Mouse (Mus musculus) hindbrain, embryonic 14.5 days (tissue): ENCODE measurements at regions not wholly inside any gene's neighbourhood (a gene's known extent, or its start where the extent isn't known, plus 50 kb on each side); places are given as distances from the start of the nearest gene placed in this dataset.

Experiments used
- ATAC-seq: fragments of 200-750 bp; cut with Nextera tagmentation; 2 replicates; pipeline ENCODE4 v1.8.0; 2017; ENCODE audit warnings: moderate number of reproducible peaks, mild to moderate bottlenecking, moderate TSS enrichment, moderate library complexity; ENCODE audit not compliant: low FRiP score
- DNase-seq: peaks from one replicate; pipeline ENCODE4 v3.0.0-alpha.2; 2015; ENCODE audit warnings: low spot score
- H3K27ac ChIP-seq: fragments of 300-500 bp; sonication (generic); 2 replicates; pipeline ENCODE4 v1.5.1; 2014; ENCODE audit warnings: mild to moderate bottlenecking, moderate library complexity
- H3K27me3 ChIP-seq: fragments of 300-500 bp; sonication (generic); 2 replicates; pipeline ENCODE4 v1.6.1; 2014; ENCODE audit warnings: mild to moderate bottlenecking, low read length, mixed read lengths; ENCODE audit not compliant: control insufficient read depth, insufficient read depth
- H3K36me3 ChIP-seq: fragments of 300-500 bp; sonication (generic); replicated peaks from 2 replicates; pipeline ENCODE4 v1.6.1; 2014; ENCODE audit not compliant: control insufficient read depth, insufficient read depth
- H3K4me1 ChIP-seq: fragments of 300-500 bp; sonication (generic); replicated peaks from 2 replicates; pipeline ENCODE4 v1.6.1; 2014; ENCODE audit warnings: antibody characterized with exemption, low read length, mixed read lengths; ENCODE audit not compliant: control insufficient read depth, insufficient read depth
- H3K4me2 ChIP-seq: fragments of 300-500 bp; sonication (generic); replicated peaks from 2 replicates; pipeline ENCODE4 v1.6.1; 2014; ENCODE audit warnings: mild to moderate bottlenecking, moderate library complexity
- H3K4me3 ChIP-seq: fragments of 300-500 bp; sonication (generic); replicated peaks from 2 replicates; pipeline ENCODE4 v1.5.1; 2014; ENCODE audit warnings: mild to moderate bottlenecking, low read length
- H3K9ac ChIP-seq: fragments of 300-500 bp; sonication (generic); 2 replicates; pipeline ENCODE4 v1.6.1; 2014
- H3K9me3 ChIP-seq: fragments of 300-500 bp; sonication (generic); 2 replicates; pipeline ENCODE4 v1.6.1; 2016; ENCODE audit warnings: low read length; ENCODE audit not compliant: control insufficient read depth
- WGBS: fragments of 180-500 bp; shearing (Covaris S2); extraction: QIAGEN DNeasy Blood & Tissue Kit; methylation state at CpG from one replicate; pipeline ENCODE4 v1.1.7; 2014; 5-methylcytosine and 5-hydroxymethylcytosine counted together

DNA sequence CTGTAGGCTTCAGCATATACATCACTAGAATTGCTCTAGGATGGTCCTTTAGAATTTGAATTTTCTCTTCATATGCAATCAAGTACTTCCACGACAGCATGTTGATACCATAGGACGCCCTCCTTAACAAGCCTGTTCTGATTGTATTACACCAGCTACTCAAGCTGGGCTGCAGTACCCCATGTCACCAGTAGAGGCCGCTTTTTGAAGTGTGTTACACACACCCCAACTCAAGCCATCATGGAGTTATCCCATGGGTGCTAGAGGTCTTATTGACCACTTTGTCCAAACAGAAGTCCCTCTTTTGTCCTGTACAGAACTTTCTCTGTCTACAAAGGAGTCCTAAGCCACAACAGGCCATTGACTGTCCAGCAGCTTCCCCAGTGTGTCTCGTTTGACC lies 342.6 kb upstream of the Zmiz1 start:
- no peaks in the 10 kb centered on the region for H3K36me3 ChIP-seq
- ATAC-seq = no peak
- 0 out of 2 replicates have a peak, but pooled peaks cover 8% of the 10 kb centered on the region for H3K4me1 ChIP-seq
- no peak overlapping the region for H3K4me2 ChIP-seq
- peak; percentile 69 for DNase-seq
- 53% methylated on average over 4 of the region's 4 CpGs for WGBS
- H3K27ac ChIP-seq = no peak overlapping the region
- H3K27me3 ChIP-seq = no peaks in the 10 kb centered on the region
- H3K4me3 ChIP-seq = no peak overlapping the region
- H3K9ac ChIP-seq = no peak overlapping the region
- no peaks in the 10 kb centered on the region for H3K9me3 ChIP-seq

DNA sequence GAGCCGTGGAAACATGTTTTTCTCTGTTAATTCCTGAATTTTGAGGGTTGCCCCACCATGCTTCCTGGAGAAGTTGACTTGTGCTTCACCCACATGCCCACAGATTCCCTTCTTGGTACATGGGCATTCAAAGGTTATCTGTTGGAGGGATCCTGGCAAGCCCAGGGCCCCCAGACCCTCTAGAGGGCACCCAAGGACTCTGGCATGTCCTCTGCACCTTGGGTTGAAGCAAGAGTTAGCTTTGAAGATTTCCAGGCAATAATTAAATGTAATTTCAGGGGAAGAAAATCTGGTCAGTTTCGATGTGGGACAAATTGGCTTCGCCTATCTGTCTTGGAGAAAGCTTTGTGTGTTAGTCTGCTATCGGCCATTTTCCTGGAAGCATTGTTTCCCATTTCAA lies 339.0 kb upstream of the Zmiz1 start:
- Histone ChIP-seq H3K9me3 (no peaks in the 10 kb centered on the region), H3K4me1 (peaks cover 21% of the 10 kb centered on the region), H3K27me3 (no peaks in the 10 kb centered on the region), H3K36me3 (no peaks in the 10 kb centered on the region), H3K27ac (no peak overlapping the region), H3K4me3 (no peak overlapping the region), H3K4me2 (no peak overlapping the region), H3K9ac (no peak overlapping the region)
- DNase-seq (no peak), ATAC-seq (no peak)
- WGBS = 69% methylated on average over 4 of the region's 4 CpGs

GRCm38 (mm10) chr14:25120506-25120905 lies 338.5 kb upstream of the Zmiz1 start:
- Histone ChIP-seq H3K4me2 (no peak overlapping the region), H3K27ac (no peak overlapping the region), H3K9ac (no peak overlapping the region), H3K9me3 (no peaks in the 10 kb centered on the region), H3K4me3 (no peak overlapping the region), H3K4me1 (peaks cover 21% of the 10 kb centered on the region), H3K36me3 (no peaks in the 10 kb centered on the region), H3K27me3 (no peaks in the 10 kb centered on the region)
- ATAC-seq (no peak), DNase-seq (no peak)
- 74% methylated on average over 8 of the region's 8 CpGs for WGBS

GRCm38 (mm10) chr14:25122971-25123535 lies 335.9 kb upstream of the Zmiz1 start:
- Histone ChIP-seq H3K27ac (peak overlapping the region; percentile 83), H3K4me3 (no peak overlapping the region), H3K27me3 (no peaks in the 10 kb centered on the region), H3K9ac (no peak overlapping the region), H3K4me2 (no peak overlapping the region), H3K9me3 (no peaks in the 10 kb centered on the region), H3K4me1 (peaks cover 41% of the 10 kb centered on the region), H3K36me3 (no peaks in the 10 kb centered on the region)
- ATAC-seq (no peak), DNase-seq (no peak)
- WGBS = 72% methylated on average over 13 of the region's 13 CpGs

DNA sequence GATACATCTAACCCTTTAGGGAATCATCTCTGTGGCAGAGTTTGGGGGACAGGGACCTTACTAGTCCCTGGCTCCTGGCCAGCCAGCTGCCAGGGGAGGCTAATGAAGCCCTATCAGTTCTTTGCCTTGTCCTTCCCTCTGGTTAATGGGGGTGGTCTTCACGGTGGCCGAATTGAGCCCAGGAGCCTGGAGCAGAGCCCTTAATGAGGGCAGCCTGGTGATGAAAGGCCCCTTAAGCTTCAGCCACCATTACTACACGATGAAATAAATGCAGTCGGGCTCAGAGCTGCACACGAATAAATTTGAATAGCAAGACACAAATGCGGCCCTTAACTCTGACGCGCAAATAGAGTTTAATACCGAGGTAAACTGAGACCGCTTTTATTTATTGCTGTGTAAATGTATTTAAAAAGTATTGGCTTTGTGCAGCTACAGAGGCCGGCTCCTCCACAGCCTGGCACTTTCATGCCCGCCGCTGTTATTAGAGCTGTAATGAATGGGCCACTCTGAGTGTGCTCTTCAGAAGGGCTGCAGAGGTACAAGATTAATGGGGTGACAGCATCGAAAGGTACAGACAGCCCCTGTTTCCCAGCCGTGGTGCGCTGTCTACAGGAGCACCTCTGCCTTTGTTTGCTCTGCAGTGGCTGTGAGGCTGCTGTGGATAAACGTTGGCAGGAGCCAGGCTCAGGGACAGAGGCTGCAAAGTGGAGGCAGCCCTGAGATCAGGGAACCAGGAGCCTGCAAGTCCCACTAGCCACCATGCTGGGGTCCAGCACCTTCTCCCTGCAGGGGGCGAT lies 335.2 kb upstream of the Zmiz1 start:
- peak overlapping the region; percentile 83 for H3K27ac ChIP-seq
- 35% methylated on average over 18 of the region's 18 CpGs for WGBS
- no peak overlapping the region for H3K4me3 ChIP-seq
- no peaks in the 10 kb centered on the region for H3K27me3 ChIP-seq
- DNase-seq (no peak), ATAC-seq (peak; percentile 22; the same call in 1 of the 2 replicates)
- H3K9me3 ChIP-seq = no peaks in the 10 kb centered on the region
- peak overlapping the region; percentile 28 for H3K9ac ChIP-seq
- H3K36me3 ChIP-seq = no peaks in the 10 kb centered on the region
- H3K4me1 ChIP-seq = peaks cover 46% of the 10 kb centered on the region
- no peak overlapping the region for H3K4me2 ChIP-seq

- WGBS = 12% methylated on average over 7 of the region's 7 CpGs
- Histone ChIP-seq H3K36me3 (no peaks in the 10 kb centered on the region), H3K9ac (no peak overlapping the region; the same call in 1 of the 2 replicates), H3K4me3 (no peak overlapping the region), H3K27ac (peak overlapping the region; percentile 90), H3K4me2 (no peak overlapping the region), H3K4me1 (peaks cover 39% of the 10 kb centered on the region), H3K9me3 (no peaks in the 10 kb centered on the region), H3K27me3 (no peaks in the 10 kb centered on the region)
- ATAC-seq = no peak
- no peak for DNase-seq
Measured at GRCm38 (mm10) chr14:25126544-25126943, 332.4 kb upstream of the Zmiz1 start.

DNA sequence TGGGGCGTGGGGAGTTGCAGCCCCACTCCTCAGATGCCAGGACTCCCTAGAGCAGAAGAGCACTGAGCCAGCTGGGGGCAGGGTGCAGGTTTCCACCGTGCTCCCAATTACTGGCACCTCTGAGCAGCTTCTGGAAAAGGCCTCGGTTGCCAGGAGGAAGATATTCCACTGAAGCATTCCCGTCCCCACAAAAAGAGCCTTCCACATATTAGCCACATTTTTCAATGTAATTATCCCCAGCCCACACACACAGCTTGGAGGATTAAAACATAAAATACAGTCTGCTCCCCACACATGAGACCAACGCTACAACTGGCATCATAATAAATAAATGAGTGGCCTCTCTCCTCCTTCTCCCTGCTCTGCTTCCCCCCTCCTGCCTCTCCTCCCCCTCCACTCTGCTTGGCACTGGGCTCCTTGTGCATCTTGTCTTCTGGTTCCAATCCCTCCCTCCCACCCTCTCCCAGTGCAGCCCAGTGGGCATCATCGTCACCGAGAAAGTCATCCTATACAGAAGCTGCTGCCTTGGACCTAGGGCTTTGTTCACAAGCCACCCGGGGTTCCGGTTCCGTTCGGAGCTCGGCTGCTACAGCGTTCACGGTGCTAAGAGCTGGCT lies 331.3 kb upstream of the Zmiz1 start:
- no peaks in the 10 kb centered on the region for H3K27me3 ChIP-seq
- 17% methylated on average over 14 of the region's 14 CpGs for WGBS
- H3K4me2 ChIP-seq = peak overlapping the region; percentile 35
- H3K4me3 ChIP-seq = 0 out of 2 replicates have a peak overlapping the region, but pooled peaks have one; percentile 1
- no peaks in the 10 kb centered on the region for H3K9me3 ChIP-seq
- peak overlapping the region; percentile 44 for H3K9ac ChIP-seq
- no peaks in the 10 kb centered on the region for H3K36me3 ChIP-seq
- peak; percentile 53 for DNase-seq
- peak; percentile 70 for ATAC-seq
- H3K27ac ChIP-seq = peak overlapping the region; percentile 90
- H3K4me1 ChIP-seq = peaks cover 39% of the 10 kb centered on the region

GRCm38 (mm10) chr14:25128160-25128547 lies 330.8 kb upstream of the Zmiz1 start:
- WGBS = 32% methylated on average over 6 of the region's 6 CpGs
- H3K4me3 ChIP-seq = 0 out of 2 replicates have a peak overlapping the region, but pooled peaks have one; percentile 1
- H3K4me2 ChIP-seq = peak overlapping the region; percentile 35
- H3K4me1 ChIP-seq = peaks cover 37% of the 10 kb centered on the region
- peak; percentile 42 for DNase-seq
- H3K9me3 ChIP-seq = no peaks in the 10 kb centered on the region
- peak overlapping the region; percentile 44 for H3K9ac ChIP-seq
- H3K36me3 ChIP-seq = no peaks in the 10 kb centered on the region
- ATAC-seq = no peak
- no peaks in the 10 kb centered on the region for H3K27me3 ChIP-seq
- peak overlapping the region; percentile 90 for H3K27ac ChIP-seq

DNA sequence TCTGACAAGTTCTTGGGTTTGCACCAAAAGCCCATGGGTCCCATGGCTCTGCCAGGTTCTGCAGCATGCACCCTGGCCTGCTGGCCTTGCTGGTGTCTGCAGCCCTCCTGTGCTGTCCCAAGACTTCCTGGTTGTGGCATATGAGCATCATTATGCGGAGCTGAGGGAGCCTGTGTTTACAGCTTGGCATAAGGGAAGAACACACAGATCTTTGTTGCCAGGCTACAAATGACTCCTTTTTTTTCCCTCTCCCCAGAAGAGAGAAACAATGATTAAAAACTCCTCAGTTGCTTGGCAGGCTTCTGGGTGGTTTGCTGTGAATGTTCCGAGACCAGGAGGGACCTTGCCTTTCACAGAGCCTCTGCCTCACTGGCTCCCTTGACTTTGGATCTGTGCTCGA lies 323.6 kb upstream of the Zmiz1 start:
- peak; percentile 54 for ATAC-seq
- H3K4me3 ChIP-seq = no peak overlapping the region
- no peaks in the 10 kb centered on the region for H3K27me3 ChIP-seq
- H3K27ac ChIP-seq = 0 out of 2 replicates have a peak overlapping the region, but pooled peaks have one; percentile 16
- no peak overlapping the region for H3K4me2 ChIP-seq
- H3K36me3 ChIP-seq = no peaks in the 10 kb centered on the region
- H3K4me1 ChIP-seq = peaks cover 9% of the 10 kb centered on the region; the same call in 1 of the 2 replicates
- DNase-seq = peak; percentile 53
- no peak overlapping the region for H3K9ac ChIP-seq
- H3K9me3 ChIP-seq = no peaks in the 10 kb centered on the region
- WGBS = 45% methylated on average over 3 of the region's 3 CpGs
